Mouse (Mus musculus) central nervous system, embryonic 14 days (tissue): Measurements from ENCODE around the gene Slc10a3. TPM values are rescaled to one million over a fixed set of nuclear protein-coding genes. Genes with fewer than 3 reads are reported as not detected.

Experiments
- polyA plus RNA-seq: library from polyadenylated mRNA; depleted of rRNA; stranded (reverse); fragments of >200 nt; gene quantifications from 2 replicates; pipeline ENCODE4 v1.2.3, GENCODE M21; 2012; rRNA removed

The Slc10a3 gene
- polyA plus RNA-seq: 5.7 and 7.1 TPM in 2 replicates

DNA sequence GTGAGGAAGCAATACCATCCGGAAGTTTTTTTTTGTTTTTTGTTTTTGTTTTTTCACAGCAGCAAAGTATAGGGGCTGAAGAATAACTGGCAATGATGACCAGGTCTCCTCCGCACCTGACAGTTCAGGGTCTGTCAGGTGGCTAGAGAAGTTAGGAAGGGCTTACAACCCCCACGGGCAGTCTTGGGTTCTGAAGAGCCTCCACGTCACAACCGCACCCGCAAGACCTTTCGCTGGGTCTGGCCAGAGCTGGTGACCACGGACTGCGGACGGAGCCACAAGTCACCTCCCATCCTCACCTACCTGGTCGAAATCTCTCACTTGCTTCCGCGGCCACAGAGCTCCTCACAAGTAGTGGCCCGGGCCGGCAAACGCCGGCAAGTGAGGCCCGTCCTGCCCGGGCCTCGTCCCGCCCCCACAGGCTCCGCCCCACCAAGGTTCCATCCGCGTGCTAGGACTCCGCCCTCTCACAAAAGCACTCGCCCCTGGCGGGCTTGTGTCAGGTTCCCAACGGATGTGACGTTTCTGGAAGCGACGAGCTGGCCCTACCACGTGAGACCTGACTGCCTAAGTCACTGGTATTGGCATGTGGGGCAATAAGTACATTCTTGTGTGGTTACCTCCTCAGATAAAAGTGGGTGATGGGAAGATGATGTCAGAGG, at the start of gene Slc10a3, which contains the start of gene Ubl4a:
Gene Slc10a3 (minus strand): TSS at position 462 of the 662 bp plus-strand sequence.
Gene Ubl4a (minus strand): TSS at position 331 of the 662 bp plus-strand sequence.

DNA sequence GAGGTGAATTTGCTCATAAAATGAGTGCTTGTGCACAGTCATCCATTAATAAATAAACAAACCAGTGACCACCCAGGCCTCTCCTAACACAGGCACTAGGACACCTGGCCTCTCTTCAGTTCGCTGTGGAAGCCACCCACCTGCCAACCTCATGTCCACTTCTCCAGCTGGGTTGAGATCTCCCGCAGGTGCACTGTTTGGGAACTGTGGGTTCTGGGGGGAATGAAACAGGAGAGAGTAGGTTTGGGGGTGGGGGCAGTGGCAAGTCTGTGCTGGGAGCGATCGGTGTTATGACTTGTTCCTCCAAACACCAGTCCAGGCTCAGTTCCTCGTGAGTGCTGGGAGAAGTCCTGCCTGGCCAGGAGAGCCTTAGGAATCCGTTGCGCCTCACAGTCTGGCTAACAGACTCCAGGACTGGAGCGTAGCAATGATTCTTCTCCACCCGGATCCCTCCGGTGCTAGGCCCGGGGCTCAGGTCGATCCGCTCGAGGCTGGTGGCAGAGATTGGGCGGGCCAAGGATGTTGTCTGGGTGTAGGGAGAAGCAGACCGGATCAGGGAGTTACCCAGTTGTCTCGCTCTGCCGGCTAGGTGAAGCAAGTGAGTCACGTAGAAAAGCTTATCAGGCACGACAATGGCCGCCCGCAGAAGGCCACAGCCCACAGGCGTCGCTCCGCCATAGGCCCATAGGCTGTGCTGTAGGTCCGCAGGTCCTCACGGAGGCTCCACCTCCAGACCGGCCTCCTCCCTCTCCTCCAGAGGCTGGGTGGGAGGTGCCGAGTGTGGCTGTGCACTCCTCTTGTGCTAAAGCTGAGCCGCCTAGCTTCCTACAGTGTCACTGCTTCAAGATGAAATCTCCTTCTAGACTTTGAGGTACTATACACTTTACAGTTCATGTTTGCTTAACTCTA, 19.6 kb upstream of the Slc10a3 start, which contains the start of the genes Fam3a and Ikbkg:
Gene Fam3a (minus strand): TSS at position 738 of the 909 bp plus-strand sequence.
Gene Ikbkg (plus strand): TSS at position 756 of the 909 bp plus-strand sequence.

DNA sequence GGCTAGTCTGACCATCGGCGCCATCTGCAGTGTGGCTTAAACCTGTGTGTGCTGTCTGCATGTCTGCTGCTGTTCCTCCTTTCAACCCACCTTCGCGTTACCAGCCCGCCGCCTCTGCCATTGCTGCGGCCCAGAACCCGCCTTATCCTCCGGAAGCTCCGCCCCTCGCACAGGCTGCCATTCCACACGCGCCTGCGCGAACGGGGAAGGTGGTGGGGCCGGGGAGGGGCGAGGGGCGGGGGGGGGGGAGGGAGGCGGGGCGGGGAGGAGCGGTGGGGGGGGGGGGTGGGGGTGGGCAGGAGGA, 19.7 kb downstream of the Slc10a3 start, which contains the start of gene Lage3:
Gene Lage3 (minus strand): TSS at position 152 of the 304 bp plus-strand sequence.

DNA sequence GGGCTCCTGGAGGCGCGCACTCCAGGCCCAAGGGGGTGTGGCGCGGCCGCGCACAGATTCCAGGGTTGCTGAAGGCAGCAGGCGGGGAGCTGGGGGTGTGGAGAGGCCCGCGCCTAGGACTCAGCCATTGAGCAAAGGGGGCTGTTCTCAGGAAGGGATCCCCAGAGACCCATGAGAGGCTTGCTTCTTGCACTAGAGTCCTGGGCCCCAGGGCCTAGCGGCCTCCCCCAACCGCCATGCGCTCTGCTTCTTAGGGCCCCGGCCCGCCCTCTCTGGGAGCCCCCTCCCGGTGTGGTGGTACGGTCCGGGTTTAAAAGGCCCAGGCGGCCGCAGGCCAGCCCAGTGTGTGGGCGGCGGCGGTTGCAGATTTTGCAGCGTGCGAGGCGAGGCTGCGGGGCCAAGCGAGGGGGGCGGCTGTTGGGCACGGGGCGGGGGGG, 44.4 kb downstream of the Slc10a3 start, which contains the start of gene Plxna3:
Gene Plxna3 (plus strand): TSS at position 342 of the 437 bp plus-strand sequence.

Other genes with a start within 250 kb of the Slc10a3 start
- 0.13 TPM in 1 of 2 replicates, not detected in the other for gene Opn1mw, start 245.9 kb downstream of the Slc10a3 start, polyA plus RNA-seq
- 25.4 and 27.4 TPM in 2 replicates for gene Mecp2, start 238.0 kb downstream of the Slc10a3 start, polyA plus RNA-seq
- gene Tex28, start 205.5 kb downstream of the Slc10a3 start, polyA plus RNA-seq: not detected in 2 replicates
- gene Tktl1, start 196.1 kb downstream of the Slc10a3 start, polyA plus RNA-seq: not detected in 2 replicates
- 442 and 468 TPM in 2 replicates for gene Flna, start 123.5 kb downstream of the Slc10a3 start, polyA plus RNA-seq
- gene Emd, start 118.7 kb downstream of the Slc10a3 start, polyA plus RNA-seq: 87.2 and 92.3 TPM in 2 replicates
- gene Rpl10, start 102.5 kb downstream of the Slc10a3 start, polyA plus RNA-seq: 1,398 and 1,478 TPM in 2 replicates
- 94.8 and 95.4 TPM in 2 replicates for gene Taz, start 91.4 kb downstream of the Slc10a3 start, polyA plus RNA-seq
- 5.3 and 7.1 TPM in 2 replicates for gene Dnase1l1, start 91.0 kb downstream of the Slc10a3 start, polyA plus RNA-seq
- gene Atp6ap1, start 76.3 kb downstream of the Slc10a3 start, polyA plus RNA-seq: 262 and 275 TPM in 2 replicates
- gene Gdi1, start 68.4 kb downstream of the Slc10a3 start, polyA plus RNA-seq: 1,288 and 1,327 TPM in 2 replicates
- gene Fam50a, start 60.3 kb downstream of the Slc10a3 start, polyA plus RNA-seq: 48.8 and 49.0 TPM in 2 replicates
- 261 and 268 TPM in 2 replicates for gene Plxna3, start 44.3 kb downstream of the Slc10a3 start, polyA plus RNA-seq
- 87.3 and 99.6 TPM in 2 replicates for gene Lage3, start 19.7 kb downstream of the Slc10a3 start, polyA plus RNA-seq
- 56.7 and 57.7 TPM in 2 replicates for gene Ubl4a, start 131 bp downstream of the Slc10a3 start, polyA plus RNA-seq
- 36.2 and 39.6 TPM in 2 replicates for gene Fam3a, start 19.9 kb upstream of the Slc10a3 start, polyA plus RNA-seq
- 18.0 and 19.5 TPM in 2 replicates for gene Ikbkg, start 19.9 kb upstream of the Slc10a3 start, polyA plus RNA-seq
- gene G6pdx, start 55.8 kb upstream of the Slc10a3 start, polyA plus RNA-seq: 44.7 and 48.8 TPM in 2 replicates
- gene Gm6880, start 108.0 kb upstream of the Slc10a3 start, polyA plus RNA-seq: 0.12 TPM in 1 of 2 replicates, not detected in the other
- not detected in 2 replicates for gene Olfr1326-ps1, start 201.5 kb upstream of the Slc10a3 start, polyA plus RNA-seq
- not detected in 2 replicates for gene Olfr1325, start 219.3 kb upstream of the Slc10a3 start, polyA plus RNA-seq